Mouse (Mus musculus): ENCODE measurements around the gene Acot12.

Gene Acot12

GRCm38 (mm10) chr13:91760302-91761050 lies 19.2 kb downstream of the Acot12 start:
- peak in 1 of 2 experiments; percentile 33 for DNase-seq

- DNase-seq = peak; percentile 35 to 73
Observed at GRCm38 (mm10) chr13:91761654-91762445, 20.5 kb downstream of the Acot12 start.

- DNase-seq = peak in 1 of 2 experiments; percentile 30
Observed at GRCm38 (mm10) chr13:91763654-91764053, 22.3 kb downstream of the Acot12 start.

- DNase-seq = no peak
Observed at GRCm38 (mm10) chr13:91765627-91766026, 24.3 kb downstream of the Acot12 start.

- DNase-seq = no peak
Observed at GRCm38 (mm10) chr13:91768683-91769651, 27.7 kb downstream of the Acot12 start.

- DNase-seq = no peak
Observed at GRCm38 (mm10) chr13:91778092-91778491, 36.8 kb downstream of the Acot12 start.

GRCm38 (mm10) chr13:91779892-91780291 lies 38.6 kb downstream of the Acot12 start:
- DNase-seq = no peak

GRCm38 (mm10) chr13:91792035-91792434 lies 50.7 kb downstream of the Acot12 start:
- no peak for DNase-seq

- peak in 1 of 2 experiments; percentile 66 for DNase-seq
Observed at GRCm38 (mm10) chr13:91794926-91795436, 53.7 kb downstream of the Acot12 start.

- no peak for DNase-seq
Observed at GRCm38 (mm10) chr13:91795593-91795992, 54.3 kb downstream of the Acot12 start.

GRCm38 (mm10) chr13:91796003-91796402 lies 54.7 kb downstream of the Acot12 start:
- no peak for DNase-seq

GRCm38 (mm10) chr13:91796916-91797315 lies 55.6 kb downstream of the Acot12 start:
- peak in 1 of 2 experiments; percentile 26 for DNase-seq

- DNase-seq = no peak
Observed at GRCm38 (mm10) chr13:91797442-91797841, 56.1 kb downstream of the Acot12 start.

GRCm38 (mm10) chr13:91801726-91802125 lies 60.4 kb downstream of the Acot12 start:
- no peak for DNase-seq

- DNase-seq = peak; percentile 85 to 88
Observed at GRCm38 (mm10) chr13:91807155-91807839, 66.0 kb downstream of the Acot12 start, which contains the start of gene Zcchc9. Gene Zcchc9 (minus strand): TSS chr13:91807705.

- no peak for DNase-seq
Observed at GRCm38 (mm10) chr13:91807874-91808575, 66.7 kb downstream of the Acot12 start.

- DNase-seq = no peak
Observed at GRCm38 (mm10) chr13:91809476-91809875, 68.2 kb downstream of the Acot12 start.

GRCm38 (mm10) chr13:91814670-91815069 lies 73.4 kb downstream of the Acot12 start:
- DNase-seq = no peak

GRCm38 (mm10) chr13:91823735-91824134 lies 82.4 kb downstream of the Acot12 start:
- no peak for DNase-seq

GRCm38 (mm10) chr13:91824845-91825550 lies 83.7 kb downstream of the Acot12 start:
- DNase-seq = no peak
